Mouse (Mus musculus) liver, adult 2 months (tissue): ENCODE data around the gene Cyp27b1. TPM values are rescaled to one million over a fixed set of nuclear protein-coding genes. Genes with fewer than 3 reads are reported as not detected.
A peak's percentile ranks its signal among the peaks of the same experiment; 100 is the strongest.

ENCODE experiments used
- DNase-seq: peaks from one replicate; pipeline ENCODE4 v3.0.0-alpha.2; 2011; ENCODE audit warnings: low read depth, low spot score; ENCODE audit errors: extremely low read depth
- H3K27ac ChIP-seq: fragments of 200-500 bp; replicated peaks from 2 replicates; pipeline ENCODE4 v1.5.1; 2012; ENCODE audit warnings: low read depth, mild to moderate bottlenecking, control low read depth, inconsistent platforms, low read length; ENCODE audit not compliant: insufficient read depth
- H3K27me3 ChIP-seq: fragments of 200-500 bp; 2 replicates; pipeline ENCODE4 v1.6.1; 2012; ENCODE audit warnings: mild to moderate bottlenecking, moderate library complexity, low read length, inconsistent platforms; ENCODE audit not compliant: control insufficient read depth, insufficient read depth
- H3K36me3 ChIP-seq: fragments of 200-500 bp; 2 replicates; pipeline ENCODE4 v1.6.1; 2012; ENCODE audit warnings: low read length, inconsistent platforms; ENCODE audit not compliant: control insufficient read depth, insufficient read depth
- H3K4me1 ChIP-seq: fragments of 200-500 bp; 2 replicates; pipeline ENCODE4 v1.6.1; 2011; ENCODE audit warnings: low read length; ENCODE audit not compliant: control insufficient read depth, insufficient read depth
- H3K4me3 ChIP-seq: fragments of 200-500 bp; 2 replicates; pipeline ENCODE4 v1.5.1; 2011; ENCODE audit warnings: low read depth, mild to moderate bottlenecking, control low read depth, low read length, moderate library complexity; ENCODE audit not compliant: insufficient read depth
- H3K79me2 ChIP-seq: fragments of 200-500 bp; 2 replicates; pipeline ENCODE4 v1.6.1; 2012; ENCODE audit warnings: inconsistent platforms, mild to moderate bottlenecking, low read length, moderate library complexity; ENCODE audit not compliant: control insufficient read depth, insufficient read depth
- H3K9ac ChIP-seq: fragments of 200-500 bp; 2 replicates; pipeline ENCODE4 v1.6.1; 2012; ENCODE audit warnings: low read depth, mild to moderate bottlenecking, control low read depth, inconsistent platforms, low read length
- CTCF ChIP-seq: fragments of 200-500 bp; IDR thresholded peaks from 2 replicates; pipeline ENCODE4 v1.5.1; 2011; ENCODE audit warnings: low read depth, low read length, control low read depth
- POLR2A ChIP-seq: fragments of 200-500 bp; IDR thresholded peaks from 2 replicates; pipeline ENCODE4 v1.6.1; 2011; ENCODE audit warnings: low read length, control low read depth; ENCODE audit not compliant: insufficient read depth; ENCODE audit errors: extremely low read depth
- WGBS: fragments of 180-500 bp; shearing (Covaris S2); methylation state at CpG from one replicate; pipeline ENCODE4 v1.1.7; 2018; 5-methylcytosine and 5-hydroxymethylcytosine counted together
- polyA plus RNA-seq: library from polyadenylated mRNA; depleted of rRNA; stranded (reverse); fragments of >200 nt; gene quantifications from 2 replicates; pipeline ENCODE4 v1.2.3, GENCODE M21; 2012
- total RNA-seq: library from RNA; depleted of rRNA; stranded (reverse); fragments of >200 nt; gene quantifications from 2 replicates; pipeline ENCODE4 v1.2.3, GENCODE M21; 2014

The Cyp27b1 gene
- total and polyA plus RNA-seq, 2 experiments: 0.05 TPM; not detected in 1

- no peaks in the 10 kb centered on the region for H3K27me3 ChIP-seq
- DNase-seq: no peak
- H3K4me3 ChIP-seq: peak overlapping the region; percentile 84
- no peak overlapping the region for H3K27ac ChIP-seq
- TF ChIP-seq POLR2A: no peak
- TF ChIP-seq CTCF: no peak
- no peaks in the 10 kb centered on the region for H3K79me2 ChIP-seq
- H3K4me1 ChIP-seq: peaks cover 5% of the 10 kb centered on the region; the same call in 1 of the 2 replicates
- 28% methylated on average over 5 of the region's 5 CpGs for WGBS
- peak overlapping the region; percentile 24; the same call in 1 of the 2 replicates for H3K9ac ChIP-seq
- H3K36me3 ChIP-seq: no peaks in the 10 kb centered on the region
Measured at GRCm38 (mm10) chr10:127042468-127043115, 5.5 kb upstream of the Cyp27b1 start.

GRCm38 (mm10) chr10:127043187-127043586, 4.9 kb upstream of the Cyp27b1 start:
- TF ChIP-seq CTCF (no peak), POLR2A (no peak)
- no peak for DNase-seq
- Histone ChIP-seq H3K27ac (no peak overlapping the region), H3K4me1 (peaks cover 5% of the 10 kb centered on the region; the same call in 1 of the 2 replicates), H3K27me3 (peaks cover 4% of the 10 kb centered on the region; the same call in 1 of the 2 replicates), H3K4me3 (no peak overlapping the region), H3K9ac (no peak overlapping the region), H3K36me3 (no peaks in the 10 kb centered on the region), H3K79me2 (no peaks in the 10 kb centered on the region)
- WGBS: 93% methylated on average over 6 of the region's 6 CpGs

GRCm38 (mm10) chr10:127048608-127049394, 751 bp downstream of the Cyp27b1 start:
- Histone ChIP-seq H3K4me3 (no peak overlapping the region), H3K27me3 (peaks cover 20% of the 10 kb centered on the region), H3K9ac (no peak overlapping the region), H3K36me3 (no peaks in the 10 kb centered on the region), H3K79me2 (no peaks in the 10 kb centered on the region), H3K4me1 (no peaks in the 10 kb centered on the region; the same call in 1 of the 2 replicates), H3K27ac (no peak overlapping the region)
- TF ChIP-seq CTCF: no peak
- DNase-seq: no peak
- 6% methylated on average over 35 of the region's 35 CpGs for WGBS

GRCm38 (mm10) chr10:127049395-127050118, 1.5 kb downstream of the Cyp27b1 start:
- Histone ChIP-seq H3K4me1 (no peaks in the 10 kb centered on the region; the same call in 1 of the 2 replicates), H3K9ac (no peak overlapping the region), H3K27ac (no peak overlapping the region), H3K4me3 (no peak overlapping the region), H3K36me3 (no peaks in the 10 kb centered on the region), H3K79me2 (no peaks in the 10 kb centered on the region), H3K27me3 (peaks cover 20% of the 10 kb centered on the region)
- no peak for DNase-seq
- TF ChIP-seq CTCF (peak; percentile 34; the same call in 1 of the 2 replicates), POLR2A (no peak)
- 3% methylated on average over 29 of the region's 29 CpGs for WGBS

- no peak for DNase-seq
- WGBS: 13% methylated on average over 10 of the region's 10 CpGs
- no peaks in the 10 kb centered on the region; the same call in 1 of the 2 replicates for H3K4me1 ChIP-seq
- no peaks in the 10 kb centered on the region for H3K36me3 ChIP-seq
- no peaks in the 10 kb centered on the region for H3K79me2 ChIP-seq
- TF ChIP-seq CTCF (no peak), POLR2A (no peak)
- H3K27me3 ChIP-seq: peaks cover 20% of the 10 kb centered on the region
- H3K9ac ChIP-seq: no peak overlapping the region
- H3K27ac ChIP-seq: no peak overlapping the region
- no peak overlapping the region for H3K4me3 ChIP-seq
Measured at GRCm38 (mm10) chr10:127050119-127050474, 2.0 kb downstream of the Cyp27b1 start.

DNA sequence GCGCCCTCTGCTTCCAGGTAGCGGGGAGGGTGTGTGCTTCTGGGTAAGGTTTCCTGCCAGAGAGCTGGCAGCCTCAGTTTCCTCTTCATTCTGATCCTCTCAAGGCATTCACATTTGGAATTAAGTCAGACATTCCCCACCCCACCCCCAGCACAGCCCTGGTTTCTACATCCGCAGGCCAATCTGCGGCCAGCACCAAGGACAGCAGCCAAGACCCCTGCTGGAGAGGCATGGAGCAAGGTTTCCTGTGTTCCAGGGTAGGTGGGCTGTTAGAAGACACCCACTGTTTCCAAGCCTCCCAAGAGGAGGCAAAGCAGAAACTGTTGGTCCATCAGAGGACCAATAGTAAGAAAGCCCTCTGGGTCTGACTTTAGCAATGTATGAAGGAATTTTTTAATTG, 6.6 kb downstream of the Cyp27b1 start:
- Histone ChIP-seq H3K79me2 (no peaks in the 10 kb centered on the region), H3K4me1 (no peaks in the 10 kb centered on the region), H3K9ac (no peak overlapping the region), H3K36me3 (no peaks in the 10 kb centered on the region), H3K27ac (no peak overlapping the region), H3K4me3 (no peak overlapping the region), H3K27me3 (peaks cover 7% of the 10 kb centered on the region; the same call in 1 of the 2 replicates)
- no peak for DNase-seq
- no peak for TF ChIP-seq CTCF
- no peak for TF ChIP-seq POLR2A
- 85% methylated on average over 4 of the region's 4 CpGs for WGBS
